Mouse (Mus musculus): Measurements from ENCODE around the gene Copz2. TPM values are rescaled to one million over a fixed set of nuclear protein-coding genes. Genes with fewer than 3 reads are reported as not detected.
A peak's percentile ranks its signal among the peaks of the same experiment; 100 is the strongest.

The Copz2 gene
- polyA plus RNA-seq, 1 experiment from 2014 or later, result 56.8 TPM

- ATAC-seq (ENCODE audit: insufficient number of reproducible peaks, low FRiP score, low TSS enrichment, low read depth), result no peak
- no peaks in the 10 kb centered on the region for H3K4me1 ChIP-seq (ENCODE audit: control insufficient read depth, insufficient read depth, low read length)
- H3K9ac ChIP-seq (ENCODE audit: low read length), result no peak overlapping the region
Measured at GRCm38 (mm10) chr11:96893203-96893842, 43.7 kb downstream of the Copz2 start.

GRCm38 (mm10) chr11:96895886-96896285 is 46.2 kb downstream of the Copz2 start:
- no peak for ATAC-seq (ENCODE audit: insufficient number of reproducible peaks, low FRiP score, low TSS enrichment, low read depth)
- no peaks in the 10 kb centered on the region for H3K36me3 ChIP-seq (ENCODE audit: control insufficient read depth, insufficient read depth, low read length)
- H3K4me3 ChIP-seq (ENCODE audit: low read depth, low read length), result no peak overlapping the region
- no peak overlapping the region for H3K4me2 ChIP-seq (ENCODE audit: low read depth, severe bottlenecking)
- no peaks in the 10 kb centered on the region for H3K9me3 ChIP-seq (ENCODE audit: control insufficient read depth, low read length)
- no peak overlapping the region for H3K27ac ChIP-seq (replicated peaks; ENCODE audit: low read depth, low read length)
- no peak for DNase-seq (ENCODE audit: low spot score)
- H3K27me3 ChIP-seq (ENCODE audit: control insufficient read depth, insufficient read depth, low read length), result no peaks in the 10 kb centered on the region
- peaks cover 6% of the 10 kb centered on the region; the same call in 1 of the 2 replicates for H3K4me1 ChIP-seq (ENCODE audit: control insufficient read depth, insufficient read depth, low read length)
- H3K9ac ChIP-seq (ENCODE audit: low read length), result no peak overlapping the region
- 88% methylated on average over 4 of the region's 4 CpGs for WGBS

More at GRCm38 (mm10) chr11:96893203-96893842, 43.7 kb downstream of the Copz2 start:
- Histone ChIP-seq H3K27ac (replicated peaks; ENCODE audit: low read depth, low read length) (0 out of 2 replicates have a peak overlapping the region, but pooled peaks have one; percentile 42), H3K27me3 (ENCODE audit: control insufficient read depth, insufficient read depth, low read length) (no peaks in the 10 kb centered on the region), H3K36me3 (ENCODE audit: control insufficient read depth, insufficient read depth, low read length) (no peaks in the 10 kb centered on the region), H3K4me3 (ENCODE audit: low read depth, low read length) (no peak overlapping the region), H3K9me3 (ENCODE audit: control insufficient read depth, low read length) (no peaks in the 10 kb centered on the region), H3K4me2 (ENCODE audit: low read depth, severe bottlenecking) (no peak overlapping the region)
- 67% methylated on average over 11 of the region's 11 CpGs for WGBS
- DNase-seq (ENCODE audit: low spot score), result no peak

- Histone ChIP-seq H3K4me2 (ENCODE audit: low read depth, severe bottlenecking) (no peak overlapping the region; the same call in 1 of the 2 replicates), H3K4me1 (ENCODE audit: control insufficient read depth, insufficient read depth, low read length) (peaks cover 18% of the 10 kb centered on the region), H3K27ac (replicated peaks; ENCODE audit: low read depth, low read length) (no peak overlapping the region), H3K9me3 (ENCODE audit: control insufficient read depth, low read length) (no peaks in the 10 kb centered on the region), H3K27me3 (ENCODE audit: control insufficient read depth, insufficient read depth, low read length) (no peaks in the 10 kb centered on the region), H3K4me3 (ENCODE audit: low read depth, low read length) (no peak overlapping the region), H3K36me3 (ENCODE audit: control insufficient read depth, insufficient read depth, low read length) (no peaks in the 10 kb centered on the region), H3K9ac (ENCODE audit: low read length) (no peak overlapping the region; the same call in 1 of the 2 replicates)
- 32% methylated on average over 12 of the region's 13 CpGs for WGBS
- no peak for ATAC-seq (ENCODE audit: insufficient number of reproducible peaks, low FRiP score, low TSS enrichment, low read depth)
- peak; percentile 57 for DNase-seq (ENCODE audit: low spot score)
Measured at GRCm38 (mm10) chr11:96899449-96900306, 50.0 kb downstream of the Copz2 start.

DNA sequence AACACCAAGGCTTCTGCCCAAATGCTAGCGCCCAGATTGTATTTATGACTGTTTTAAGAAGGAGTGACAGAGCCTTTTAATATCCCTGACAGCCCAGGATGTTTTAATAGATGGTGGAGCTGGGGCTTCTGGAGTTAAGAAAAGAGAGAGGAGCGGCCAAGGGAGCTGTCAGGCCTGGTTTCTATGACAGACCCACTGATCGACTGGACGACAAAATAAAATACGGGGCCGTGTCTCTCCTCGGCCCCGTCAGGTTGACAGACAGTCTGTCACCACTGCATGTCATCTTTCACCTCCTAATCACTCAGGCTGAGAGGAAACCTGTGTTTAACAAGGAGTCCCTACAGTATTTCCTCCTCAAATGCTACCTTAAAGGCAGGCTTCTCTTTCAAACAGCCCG is 51.7 kb downstream of the Copz2 start:
- WGBS, result 39% methylated on average over 9 of the region's 9 CpGs
- Histone ChIP-seq H3K4me3 (ENCODE audit: low read depth, low read length) (no peak overlapping the region), H3K27me3 (ENCODE audit: control insufficient read depth, insufficient read depth, low read length) (no peaks in the 10 kb centered on the region), H3K4me1 (ENCODE audit: control insufficient read depth, insufficient read depth, low read length) (peaks cover 18% of the 10 kb centered on the region), H3K9me3 (ENCODE audit: control insufficient read depth, low read length) (no peaks in the 10 kb centered on the region), H3K27ac (replicated peaks; ENCODE audit: low read depth, low read length) (no peak overlapping the region), H3K9ac (ENCODE audit: low read length) (no peak overlapping the region), H3K4me2 (ENCODE audit: low read depth, severe bottlenecking) (no peak overlapping the region), H3K36me3 (ENCODE audit: control insufficient read depth, insufficient read depth, low read length) (no peaks in the 10 kb centered on the region)
- DNase-seq (ENCODE audit: low spot score) (no peak), ATAC-seq (ENCODE audit: insufficient number of reproducible peaks, low FRiP score, low TSS enrichment, low read depth) (no peak)

DNA sequence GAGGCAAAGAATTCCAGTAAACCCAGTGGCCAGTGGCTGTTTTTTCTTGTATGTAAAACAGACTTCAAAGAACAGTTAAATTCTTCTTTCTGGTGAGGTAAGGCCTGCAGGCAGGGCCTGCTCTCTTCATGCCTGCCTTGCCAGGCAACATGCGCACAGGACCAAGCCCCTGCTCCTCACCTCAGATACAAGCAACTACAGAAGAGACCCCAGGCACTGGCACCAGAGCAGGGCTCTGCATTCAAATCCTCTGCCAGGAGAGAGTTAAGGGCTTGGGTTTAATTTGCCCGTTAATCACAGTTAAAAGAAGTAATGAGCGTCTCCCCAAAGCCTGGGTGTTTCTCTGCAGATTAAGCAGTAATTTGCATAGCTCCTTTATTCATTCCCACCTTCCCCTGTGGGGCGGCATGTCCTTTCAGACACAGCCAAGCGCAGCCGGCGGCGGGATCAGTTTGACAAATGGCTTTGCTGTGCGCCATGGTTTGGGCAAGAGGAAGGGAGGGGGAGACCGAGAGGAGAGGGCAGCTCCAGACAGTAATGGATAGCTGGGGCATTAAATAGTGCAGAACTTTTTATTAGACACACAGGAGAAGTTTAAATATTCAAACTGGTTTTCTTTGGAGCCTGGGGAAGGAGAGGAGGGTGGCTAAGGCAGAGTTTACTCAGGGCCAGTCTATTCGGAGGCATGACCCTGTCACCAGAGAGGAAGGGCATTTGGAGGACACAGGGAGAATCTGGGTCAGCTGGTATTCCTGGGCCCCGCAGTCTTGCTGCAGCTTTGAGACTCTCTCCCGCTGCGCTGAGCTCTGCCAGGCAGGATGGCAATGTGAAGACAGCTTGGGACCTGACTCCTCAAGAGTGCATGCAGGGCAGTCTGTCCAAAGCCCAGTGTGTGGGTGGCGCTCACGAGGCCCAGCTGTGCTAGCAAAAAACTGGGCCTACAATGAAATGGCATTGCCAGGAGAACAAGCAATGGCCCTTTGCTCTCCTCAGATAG is 53.3 kb downstream of the Copz2 start:
- peaks cover 23% of the 10 kb centered on the region for H3K4me1 ChIP-seq (ENCODE audit: control insufficient read depth, insufficient read depth, low read length)
- 12% methylated on average over 16 of the region's 16 CpGs for WGBS
- no peak overlapping the region for H3K27ac ChIP-seq (replicated peaks; ENCODE audit: low read depth, low read length)
- DNase-seq (ENCODE audit: low spot score), result no peak
- no peak overlapping the region for H3K4me3 ChIP-seq (ENCODE audit: low read depth, low read length)
- no peaks in the 10 kb centered on the region for H3K9me3 ChIP-seq (ENCODE audit: control insufficient read depth, low read length)
- no peak for ATAC-seq (ENCODE audit: insufficient number of reproducible peaks, low FRiP score, low TSS enrichment, low read depth)
- no peak overlapping the region for H3K4me2 ChIP-seq (ENCODE audit: low read depth, severe bottlenecking)
- H3K9ac ChIP-seq (ENCODE audit: low read length), result no peak overlapping the region
- no peaks in the 10 kb centered on the region for H3K27me3 ChIP-seq (ENCODE audit: control insufficient read depth, insufficient read depth, low read length)
- no peaks in the 10 kb centered on the region for H3K36me3 ChIP-seq (ENCODE audit: control insufficient read depth, insufficient read depth, low read length)

DNA sequence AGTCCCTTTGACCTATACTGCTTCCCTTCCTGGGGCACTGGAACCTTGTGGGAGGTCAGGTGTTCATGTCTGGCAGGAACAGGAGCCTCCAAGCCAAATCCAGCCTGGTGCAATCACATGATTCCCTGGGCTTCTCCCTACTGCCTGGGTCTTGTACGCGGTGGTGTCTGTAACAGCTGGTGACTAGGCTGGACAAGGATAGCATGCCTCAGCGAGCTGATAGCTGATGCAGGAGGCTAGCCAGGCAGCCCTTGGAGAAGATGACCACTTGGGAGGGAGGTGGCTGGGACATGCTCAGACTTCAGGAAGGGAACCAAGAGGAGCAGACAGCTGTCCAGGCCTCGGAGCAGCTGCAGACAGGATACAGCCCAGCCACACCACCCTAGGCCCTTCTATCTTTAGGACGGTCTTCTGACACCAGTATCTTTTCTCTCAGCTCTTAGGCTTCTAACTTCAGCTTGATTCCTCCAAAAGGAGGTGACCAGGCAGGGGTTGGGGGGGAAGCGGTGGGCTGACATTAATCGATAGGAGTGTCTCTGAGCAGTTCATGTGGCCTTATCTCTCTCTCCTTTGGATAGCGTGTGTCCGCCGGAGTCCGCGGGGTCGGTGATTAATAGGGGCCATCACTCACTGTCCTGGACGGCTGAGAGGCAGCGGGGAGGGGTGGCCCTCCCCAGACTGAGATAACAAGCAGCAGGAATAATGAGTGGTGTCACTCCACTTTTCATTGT is 56.9 kb downstream of the Copz2 start:
- Histone ChIP-seq H3K4me3 (ENCODE audit: low read depth, low read length) (no peak overlapping the region), H3K27ac (replicated peaks; ENCODE audit: low read depth, low read length) (no peak overlapping the region), H3K9me3 (ENCODE audit: control insufficient read depth, low read length) (no peaks in the 10 kb centered on the region), H3K9ac (ENCODE audit: low read length) (0 out of 2 replicates have a peak overlapping the region, but pooled peaks have one; percentile 4), H3K36me3 (ENCODE audit: control insufficient read depth, insufficient read depth, low read length) (peaks cover 2% of the 10 kb centered on the region; the same call in 1 of the 2 replicates), H3K4me1 (ENCODE audit: control insufficient read depth, insufficient read depth, low read length) (peaks cover 17% of the 10 kb centered on the region), H3K27me3 (ENCODE audit: control insufficient read depth, insufficient read depth, low read length) (no peaks in the 10 kb centered on the region), H3K4me2 (ENCODE audit: low read depth, severe bottlenecking) (no peak overlapping the region)
- WGBS, result 39% methylated on average over 15 of the region's 15 CpGs
- ATAC-seq (ENCODE audit: insufficient number of reproducible peaks, low FRiP score, low TSS enrichment, low read depth) (no peak), DNase-seq (ENCODE audit: low spot score) (no peak)

- H3K4me1 ChIP-seq (ENCODE audit: control insufficient read depth, insufficient read depth, low read length), result peaks cover 5% of the 10 kb centered on the region
- H3K9me3 ChIP-seq (ENCODE audit: control insufficient read depth, low read length), result no peaks in the 10 kb centered on the region
- no peak overlapping the region for H3K4me2 ChIP-seq (ENCODE audit: low read depth, severe bottlenecking)
- no peak overlapping the region for H3K9ac ChIP-seq (ENCODE audit: low read length)
- ATAC-seq (ENCODE audit: insufficient number of reproducible peaks, low FRiP score, low TSS enrichment, low read depth) (no peak), DNase-seq (ENCODE audit: low spot score) (no peak)
- WGBS, result 93% methylated on average over 12 of the region's 12 CpGs
- no peaks in the 10 kb centered on the region for H3K27me3 ChIP-seq (ENCODE audit: control insufficient read depth, insufficient read depth, low read length)
- no peak overlapping the region for H3K27ac ChIP-seq (replicated peaks; ENCODE audit: low read depth, low read length)
- peaks cover 2% of the 10 kb centered on the region; the same call in 1 of the 2 replicates for H3K36me3 ChIP-seq (ENCODE audit: control insufficient read depth, insufficient read depth, low read length)
- H3K4me3 ChIP-seq (ENCODE audit: low read depth, low read length), result no peak overlapping the region
Measured at GRCm38 (mm10) chr11:96908594-96908993, 58.9 kb downstream of the Copz2 start.
